Mouse (Mus musculus): ENCODE results near the gene 1700092M07Rik. TPM values are rescaled to one million over a fixed set of nuclear protein-coding genes. Genes with fewer than 3 reads are reported as not detected.
A peak's percentile ranks its signal among the peaks of the same experiment; 100 is the strongest.

The 1700092M07Rik gene
- 1.0 and 1.9 TPM in 2 replicates for polyA plus RNA-seq (2014; fragmentation: Nextera tagmentation; extraction: Ambion mirVana)

- Histone ChIP-seq H3K9me3 (ENCODE audit: control insufficient read depth, low read depth, low read length) (no peaks in the 10 kb centered on the region), H3K4me2 (replicated peaks; ENCODE audit: low read depth, low read length) (peak within 1 kb of the TSS; percentile 40), H3K4me1 (ENCODE audit: control insufficient read depth, insufficient read depth, low read length) (peaks cover 17% of the 10 kb centered on the region), H3K36me3 (ENCODE audit: control insufficient read depth, insufficient read depth, low read length) (peaks cover 42% of the 10 kb centered on the region), H3K27ac (ENCODE audit: low read length) (peak within 1 kb of the TSS; percentile 96), H3K9ac (replicated peaks; ENCODE audit: low read depth, low read length) (peak within 1 kb of the TSS; percentile 95), H3K27me3 (ENCODE audit: control insufficient read depth, insufficient read depth, low read length) (no peaks in the 10 kb centered on the region), H3K4me3 (ENCODE audit: low read depth, low read length) (peak within 1 kb of the TSS; percentile 97)
- WGBS, result 61% methylated on average over 14 of the region's 14 CpGs
- no peak for ATAC-seq (ENCODE audit: insufficient number of reproducible peaks, insufficient read depth, low FRiP score, low read depth)
Measured at GRCm38 (mm10) chr19:8740603-8741002, at the start of gene 1700092M07Rik. Gene 1700092M07Rik (plus strand): TSS chr19:8740718.

- no peak overlapping the region for H3K4me3 ChIP-seq (ENCODE audit: low read depth, low read length)
- H3K9ac ChIP-seq (replicated peaks; ENCODE audit: low read depth, low read length), result no peak overlapping the region
- no peak for ATAC-seq (ENCODE audit: insufficient number of reproducible peaks, insufficient read depth, low FRiP score, low read depth)
- H3K27me3 ChIP-seq (ENCODE audit: control insufficient read depth, insufficient read depth, low read length), result no peaks in the 10 kb centered on the region
- no peak overlapping the region for H3K27ac ChIP-seq (ENCODE audit: low read length)
- H3K9me3 ChIP-seq (ENCODE audit: control insufficient read depth, low read depth, low read length), result no peaks in the 10 kb centered on the region
- H3K4me1 ChIP-seq (ENCODE audit: control insufficient read depth, insufficient read depth, low read length), result no peaks in the 10 kb centered on the region
- H3K36me3 ChIP-seq (ENCODE audit: control insufficient read depth, insufficient read depth, low read length), result no peaks in the 10 kb centered on the region
- WGBS, result 52% methylated on average over 9 of the region's 9 CpGs
- H3K4me2 ChIP-seq (replicated peaks; ENCODE audit: low read depth, low read length), result no peak overlapping the region
Measured at GRCm38 (mm10) chr19:8691871-8692539, 48.5 kb upstream of the 1700092M07Rik start.

GRCm38 (mm10) chr19:8692740-8693139 lies 47.8 kb upstream of the 1700092M07Rik start:
- no peaks in the 10 kb centered on the region for H3K36me3 ChIP-seq (ENCODE audit: control insufficient read depth, insufficient read depth, low read length)
- H3K27ac ChIP-seq (ENCODE audit: low read length), result no peak overlapping the region
- ATAC-seq (ENCODE audit: insufficient number of reproducible peaks, insufficient read depth, low FRiP score, low read depth), result no peak
- no peaks in the 10 kb centered on the region for H3K27me3 ChIP-seq (ENCODE audit: control insufficient read depth, insufficient read depth, low read length)
- H3K9ac ChIP-seq (replicated peaks; ENCODE audit: low read depth, low read length), result no peak overlapping the region
- H3K4me1 ChIP-seq (ENCODE audit: control insufficient read depth, insufficient read depth, low read length), result no peaks in the 10 kb centered on the region
- no peaks in the 10 kb centered on the region for H3K9me3 ChIP-seq (ENCODE audit: control insufficient read depth, low read depth, low read length)
- H3K4me2 ChIP-seq (replicated peaks; ENCODE audit: low read depth, low read length), result no peak overlapping the region
- no peak overlapping the region for H3K4me3 ChIP-seq (ENCODE audit: low read depth, low read length)
- 83% methylated on average over 5 of the region's 5 CpGs for whole genome bisulfite sequencing

- no peak overlapping the region for H3K4me2 ChIP-seq (replicated peaks; ENCODE audit: low read depth, low read length)
- H3K36me3 ChIP-seq (ENCODE audit: control insufficient read depth, insufficient read depth, low read length), result no peaks in the 10 kb centered on the region
- no peak overlapping the region for H3K27ac ChIP-seq (ENCODE audit: low read length)
- H3K9ac ChIP-seq (replicated peaks; ENCODE audit: low read depth, low read length), result no peak overlapping the region
- no peaks in the 10 kb centered on the region for H3K27me3 ChIP-seq (ENCODE audit: control insufficient read depth, insufficient read depth, low read length)
- H3K9me3 ChIP-seq (ENCODE audit: control insufficient read depth, low read depth, low read length), result no peaks in the 10 kb centered on the region
- no peak overlapping the region for H3K4me3 ChIP-seq (ENCODE audit: low read depth, low read length)
- H3K4me1 ChIP-seq (ENCODE audit: control insufficient read depth, insufficient read depth, low read length), result no peaks in the 10 kb centered on the region
- 55% methylated on average over 6 of the region's 6 CpGs for WGBS
- peak; percentile 61; the same call in 1 of the 2 replicates for ATAC-seq (ENCODE audit: insufficient number of reproducible peaks, insufficient read depth, low FRiP score, low read depth)
Measured at GRCm38 (mm10) chr19:8695330-8695729, 45.2 kb upstream of the 1700092M07Rik start.

GRCm38 (mm10) chr19:8699652-8700051 lies 40.9 kb upstream of the 1700092M07Rik start:
- Histone ChIP-seq H3K27me3 (ENCODE audit: control insufficient read depth, insufficient read depth, low read length) (no peaks in the 10 kb centered on the region), H3K9me3 (ENCODE audit: control insufficient read depth, low read depth, low read length) (no peaks in the 10 kb centered on the region), H3K4me1 (ENCODE audit: control insufficient read depth, insufficient read depth, low read length) (no peaks in the 10 kb centered on the region), H3K27ac (ENCODE audit: low read length) (no peak overlapping the region), H3K4me3 (ENCODE audit: low read depth, low read length) (no peak overlapping the region), H3K9ac (replicated peaks; ENCODE audit: low read depth, low read length) (no peak overlapping the region), H3K4me2 (replicated peaks; ENCODE audit: low read depth, low read length) (no peak overlapping the region), H3K36me3 (ENCODE audit: control insufficient read depth, insufficient read depth, low read length) (no peaks in the 10 kb centered on the region)
- WGBS, result 77% methylated on average over 9 of the region's 9 CpGs
- ATAC-seq (ENCODE audit: insufficient number of reproducible peaks, insufficient read depth, low FRiP score, low read depth), result no peak

- WGBS, result 67% methylated on average over 3 of the region's 3 CpGs
- no peak overlapping the region for H3K27ac ChIP-seq (ENCODE audit: low read length)
- H3K9ac ChIP-seq (replicated peaks; ENCODE audit: low read depth, low read length), result no peak overlapping the region
Measured at GRCm38 (mm10) chr19:8702458-8702857, 38.1 kb upstream of the 1700092M07Rik start.

GRCm38 (mm10) chr19:8703571-8703970 lies 36.9 kb upstream of the 1700092M07Rik start:
- Histone ChIP-seq H3K27ac (ENCODE audit: low read length) (no peak overlapping the region), H3K9me3 (ENCODE audit: control insufficient read depth, low read depth, low read length) (no peaks in the 10 kb centered on the region), H3K36me3 (ENCODE audit: control insufficient read depth, insufficient read depth, low read length) (peaks cover 18% of the 10 kb centered on the region), H3K9ac (replicated peaks; ENCODE audit: low read depth, low read length) (no peak overlapping the region), H3K4me3 (ENCODE audit: low read depth, low read length) (no peak overlapping the region), H3K4me2 (replicated peaks; ENCODE audit: low read depth, low read length) (no peak overlapping the region), H3K4me1 (ENCODE audit: control insufficient read depth, insufficient read depth, low read length) (no peaks in the 10 kb centered on the region), H3K27me3 (ENCODE audit: control insufficient read depth, insufficient read depth, low read length) (no peaks in the 10 kb centered on the region)
- no peak for ATAC-seq (ENCODE audit: insufficient number of reproducible peaks, insufficient read depth, low FRiP score, low read depth)
- WGBS, result 57% methylated on average over 4 of the region's 4 CpGs

More at GRCm38 (mm10) chr19:8702458-8702857, 38.1 kb upstream of the 1700092M07Rik start:
- Histone ChIP-seq H3K4me1 (ENCODE audit: control insufficient read depth, insufficient read depth, low read length) (no peaks in the 10 kb centered on the region), H3K36me3 (ENCODE audit: control insufficient read depth, insufficient read depth, low read length) (peaks cover 7% of the 10 kb centered on the region; the same call in 1 of the 2 replicates), H3K4me2 (replicated peaks; ENCODE audit: low read depth, low read length) (no peak overlapping the region), H3K27me3 (ENCODE audit: control insufficient read depth, insufficient read depth, low read length) (no peaks in the 10 kb centered on the region), H3K9me3 (ENCODE audit: control insufficient read depth, low read depth, low read length) (no peaks in the 10 kb centered on the region), H3K4me3 (ENCODE audit: low read depth, low read length) (no peak overlapping the region)
- no peak for ATAC-seq (ENCODE audit: insufficient number of reproducible peaks, insufficient read depth, low FRiP score, low read depth)

- no peak overlapping the region for H3K4me3 ChIP-seq (ENCODE audit: low read depth, low read length)
- ATAC-seq (ENCODE audit: insufficient number of reproducible peaks, insufficient read depth, low FRiP score, low read depth), result no peak
- H3K36me3 ChIP-seq (ENCODE audit: control insufficient read depth, insufficient read depth, low read length), result peaks cover 34% of the 10 kb centered on the region
- no peaks in the 10 kb centered on the region for H3K9me3 ChIP-seq (ENCODE audit: control insufficient read depth, low read depth, low read length)
- peaks cover 5% of the 10 kb centered on the region; the same call in 1 of the 2 replicates for H3K4me1 ChIP-seq (ENCODE audit: control insufficient read depth, insufficient read depth, low read length)
- no peak overlapping the region for H3K4me2 ChIP-seq (replicated peaks; ENCODE audit: low read depth, low read length)
- H3K9ac ChIP-seq (replicated peaks; ENCODE audit: low read depth, low read length), result no peak overlapping the region
- H3K27me3 ChIP-seq (ENCODE audit: control insufficient read depth, insufficient read depth, low read length), result no peaks in the 10 kb centered on the region
- no peak overlapping the region for H3K27ac ChIP-seq (ENCODE audit: low read length)
- 78% methylated on average over 6 of the region's 6 CpGs for WGBS
Measured at GRCm38 (mm10) chr19:8705026-8705708, 35.4 kb upstream of the 1700092M07Rik start.

All from stomach, embryonic 14.5 days (tissue).